Mouse (Mus musculus): ENCODE measurements at regions not wholly inside any gene's neighbourhood (a gene's known extent, or its start where the extent isn't known, plus 50 kb on each side); places are given as distances from the start of the nearest gene placed in this dataset.
"Not testable (repeated sequence)": the region's sequence is repeated elsewhere in the genome, so short reads cannot be mapped to it uniquely, and the experiment has no call there.

GRCm38 (mm10) chr14:52898310-52898709 lies 402.8 kb upstream of the Olfr1507 start:
- not testable (repeated sequence) for DNase-seq (ENCODE audit: low read depth, low spot score)

DNA sequence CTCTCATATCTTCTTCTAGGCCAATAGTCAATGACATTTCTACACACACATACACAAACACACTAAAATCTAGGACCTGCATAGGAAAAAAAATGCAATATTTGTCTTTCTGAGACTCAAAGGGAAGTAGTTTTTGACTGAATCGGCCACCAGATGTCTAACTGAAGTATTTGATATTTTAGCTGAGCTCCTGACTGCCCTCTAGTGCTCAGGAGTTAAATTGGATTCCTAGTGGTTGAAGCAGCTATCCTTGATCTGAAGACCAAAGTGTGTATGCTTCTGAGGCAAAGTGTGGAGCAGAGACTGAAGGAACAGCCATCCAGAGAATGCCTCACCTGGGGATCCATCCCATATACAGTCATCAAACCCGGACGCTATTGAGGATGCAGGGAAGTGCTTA lies 384.4 kb upstream of the Olfr1507 start:
- not testable (repeated sequence) for DNase-seq (ENCODE audit: low read depth, low spot score)

DNA sequence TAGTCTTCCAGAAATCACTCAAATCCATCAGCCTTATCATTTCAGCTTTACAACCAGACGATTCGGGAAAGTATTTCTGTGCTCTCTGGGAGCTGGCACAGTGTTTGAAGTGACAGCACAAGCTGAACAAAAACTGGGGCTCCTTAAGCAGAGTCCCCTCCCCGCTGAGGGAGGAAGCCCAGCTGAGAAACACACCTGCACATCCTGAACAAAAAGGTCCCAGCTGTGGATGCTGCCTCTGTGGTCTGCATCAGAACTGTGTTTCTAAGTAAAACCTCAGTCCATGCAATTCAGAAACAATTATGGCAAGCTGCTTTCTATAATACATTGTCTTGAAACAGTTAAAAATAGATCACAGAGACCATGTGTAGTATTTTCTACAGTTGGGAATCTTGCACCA lies 368.3 kb upstream of the Olfr1507 start:
- DNase-seq (ENCODE audit: low read depth, low spot score), result not testable (repeated sequence)

DNA sequence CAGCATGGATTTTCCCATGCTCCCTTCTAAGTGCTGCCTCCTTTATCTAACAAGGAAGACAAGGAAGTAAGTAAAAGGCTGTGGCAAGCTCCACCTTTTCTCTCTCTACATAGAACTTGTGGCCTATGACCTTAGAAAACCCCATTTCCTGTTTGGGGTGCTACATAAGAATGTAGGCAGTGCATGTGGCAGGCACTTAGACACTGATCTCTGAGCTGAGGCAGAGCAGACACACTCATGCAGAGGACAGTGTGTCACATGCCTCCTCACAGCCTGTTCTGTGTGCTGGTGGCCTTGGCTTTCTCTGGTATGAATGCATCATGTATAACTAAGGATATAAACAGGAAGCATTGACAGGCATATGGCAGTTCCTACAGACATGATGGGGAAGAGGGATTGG lies 367.6 kb upstream of the Olfr1507 start:
- DNase-seq (ENCODE audit: low read depth, low spot score), result not testable (repeated sequence)

- not testable (repeated sequence) for DNase-seq (ENCODE audit: low read depth, low spot score)
Measured at GRCm38 (mm10) chr14:52862491-52862890, 366.9 kb upstream of the Olfr1507 start.

DNA sequence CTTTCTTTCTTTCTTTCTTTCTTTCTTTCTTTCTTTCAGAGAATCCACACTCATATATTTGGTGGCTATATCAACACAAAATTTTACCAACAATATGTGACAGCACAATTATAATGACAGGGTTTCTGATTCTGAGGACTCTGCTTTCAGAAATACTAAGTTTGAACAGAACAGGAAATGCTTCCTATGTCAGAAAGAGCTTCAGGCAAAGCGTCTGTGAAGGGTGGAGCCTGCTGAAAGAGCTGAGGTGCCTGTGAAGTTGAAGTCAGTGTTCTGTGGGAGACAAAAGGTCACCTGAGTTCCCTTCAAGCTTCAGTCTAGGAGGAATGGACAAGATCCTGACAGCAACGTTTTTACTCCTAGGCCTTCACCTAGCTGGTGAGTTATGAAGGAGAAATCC lies 359.8 kb upstream of the Olfr1507 start:
- DNase-seq (ENCODE audit: low read depth, low spot score), result not testable (repeated sequence)

DNA sequence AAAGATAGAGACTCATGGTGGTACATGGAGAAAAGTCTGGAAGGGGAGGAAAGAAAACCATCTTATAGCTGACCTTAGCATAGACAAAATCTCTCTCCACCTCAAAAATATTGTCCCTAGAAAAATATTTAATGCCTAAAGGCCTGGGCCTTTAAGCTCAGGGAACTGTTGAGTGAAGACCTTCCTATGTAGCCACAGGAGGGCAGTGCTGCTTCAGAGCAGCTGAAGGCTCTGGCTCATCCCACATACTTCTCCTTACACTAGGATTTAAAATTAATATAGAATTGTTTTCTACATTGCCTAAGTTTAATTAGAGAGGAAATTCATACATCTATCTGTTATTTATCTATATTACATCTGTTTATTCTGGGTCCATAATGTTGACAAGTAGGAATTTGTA lies 358.0 kb upstream of the Olfr1507 start:
- not testable (repeated sequence) for DNase-seq (ENCODE audit: low read depth, low spot score)

GRCm38 (mm10) chr14:52847970-52848369 lies 352.4 kb upstream of the Olfr1507 start:
- DNase-seq (ENCODE audit: low read depth, low spot score), result not testable (repeated sequence)

GRCm38 (mm10) chr14:52824005-52824404 lies 328.5 kb upstream of the Olfr1507 start:
- not testable (repeated sequence) for DNase-seq (ENCODE audit: low read depth, low spot score)

- not testable (repeated sequence) for DNase-seq (ENCODE audit: low read depth, low spot score)
Measured at GRCm38 (mm10) chr14:52821617-52822016, 326.1 kb upstream of the Olfr1507 start.

- DNase-seq (ENCODE audit: low read depth, low spot score), result not testable (repeated sequence)
Measured at GRCm38 (mm10) chr14:52811128-52811415, 315.5 kb upstream of the Olfr1507 start.

GRCm38 (mm10) chr14:52810275-52811127 lies 315.0 kb upstream of the Olfr1507 start:
- DNase-seq (ENCODE audit: low read depth, low spot score), result peak; percentile 23

DNA sequence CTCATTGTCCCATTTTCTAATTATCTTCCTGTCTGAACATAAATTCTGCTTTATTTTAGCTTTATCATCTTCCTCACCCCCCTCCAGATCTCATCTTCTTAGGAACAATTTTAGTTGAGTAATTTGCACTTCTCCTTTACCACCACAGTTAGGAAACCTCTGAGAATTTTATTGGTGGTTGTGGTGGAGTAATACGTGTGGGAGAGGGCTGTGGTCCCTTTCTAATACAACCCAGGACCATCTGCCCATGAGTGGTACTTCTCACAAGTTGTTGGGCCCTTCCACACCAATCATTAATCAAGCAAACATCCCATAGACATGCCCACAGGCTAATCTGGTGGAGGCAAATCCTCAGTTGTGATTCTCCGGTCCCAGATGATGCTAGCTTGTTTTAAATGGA lies 306.2 kb upstream of the Olfr1507 start:
- not testable (repeated sequence) for DNase-seq (ENCODE audit: low read depth, low spot score)

- not testable (repeated sequence) for DNase-seq (ENCODE audit: low read depth, low spot score)
Measured at GRCm38 (mm10) chr14:52792600-52792999, 297.1 kb upstream of the Olfr1507 start.

- DNase-seq (ENCODE audit: low read depth, low spot score), result not testable (repeated sequence)
Measured at GRCm38 (mm10) chr14:52791828-52792227, 296.3 kb upstream of the Olfr1507 start.

GRCm38 (mm10) chr14:52782832-52783231 lies 287.3 kb upstream of the Olfr1507 start:
- DNase-seq (ENCODE audit: low read depth, low spot score), result not testable (repeated sequence)

DNA sequence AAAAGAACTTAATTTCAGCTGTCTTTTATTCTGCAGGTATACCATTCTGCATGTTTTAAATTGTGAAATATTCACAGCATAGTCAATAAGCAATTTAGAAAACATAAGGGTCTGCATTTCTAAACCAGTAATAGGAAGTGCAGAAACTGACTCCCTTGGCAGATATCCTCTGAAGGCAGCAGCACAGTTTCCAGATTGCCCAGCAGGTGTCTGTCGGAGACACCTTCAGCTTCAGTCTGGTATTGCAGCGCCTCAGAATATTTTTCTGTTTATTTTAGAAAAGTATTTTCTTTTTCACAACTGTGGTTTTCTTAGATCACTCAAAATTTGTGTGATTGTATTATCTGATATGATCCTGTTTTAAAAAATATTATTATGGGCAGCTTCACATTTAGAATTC lies 280.3 kb upstream of the Olfr1507 start:
- peak; percentile 5 for DNase-seq (ENCODE audit: low read depth, low spot score)

GRCm38 (mm10) chr14:52769450-52769849 lies 273.9 kb upstream of the Olfr1507 start:
- DNase-seq (ENCODE audit: low read depth, low spot score), result peak; percentile 11

- not testable (repeated sequence) for DNase-seq (ENCODE audit: low read depth, low spot score)
Measured at GRCm38 (mm10) chr14:52752159-52752558, 256.6 kb upstream of the Olfr1507 start.

DNA sequence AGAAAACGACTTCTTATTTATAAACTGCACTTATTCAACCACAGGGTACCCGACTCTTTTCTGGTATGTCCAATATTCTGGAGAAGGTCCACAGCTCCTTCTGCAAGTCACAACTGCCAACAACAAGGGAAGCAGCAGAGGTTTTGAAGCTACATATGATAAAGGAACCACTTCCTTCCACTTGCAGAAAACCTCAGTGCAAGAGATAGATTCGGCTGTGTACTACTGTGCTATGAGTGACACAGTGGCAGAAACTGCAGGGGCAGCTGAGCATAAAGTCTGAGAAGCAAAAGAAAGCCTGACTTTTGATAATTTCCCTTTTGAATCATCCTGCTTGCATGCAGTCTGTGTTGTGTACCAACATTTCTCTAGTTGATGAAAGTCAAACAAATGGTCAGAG lies 231.1 kb upstream of the Olfr1507 start:
- not testable (repeated sequence) for DNase-seq (ENCODE audit: low read depth, low spot score)

DNA sequence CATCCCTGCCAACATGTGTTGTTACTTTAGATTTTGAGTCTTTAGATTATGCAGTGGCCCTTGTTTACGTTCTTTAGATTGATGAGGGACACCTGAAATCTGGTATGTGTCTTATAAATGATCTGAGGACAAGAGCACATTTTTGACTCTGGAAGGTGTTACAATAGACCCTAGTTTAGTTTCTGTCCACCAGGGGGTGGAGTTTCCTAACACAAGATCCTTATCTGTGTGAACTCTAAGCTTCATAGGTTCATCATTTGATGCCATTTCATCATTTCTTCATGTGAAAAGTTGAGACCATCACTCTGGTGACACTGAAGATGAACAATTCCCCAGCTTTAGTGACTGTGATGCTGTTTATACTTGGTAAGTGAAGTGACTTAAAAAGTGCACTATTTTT lies 229.4 kb upstream of the Olfr1507 start:
- not testable (repeated sequence) for DNase-seq (ENCODE audit: low read depth, low spot score)

- peak; percentile 4 for DNase-seq (ENCODE audit: low read depth, low spot score)
Measured at GRCm38 (mm10) chr14:52720640-52721039, 225.1 kb upstream of the Olfr1507 start.

GRCm38 (mm10) chr14:52700851-52701250 lies 205.3 kb upstream of the Olfr1507 start:
- not testable (repeated sequence) for DNase-seq (ENCODE audit: low read depth, low spot score)

Measured in CD4-positive helper T cell, adult 2 months (primary cell).